Mouse (Mus musculus) brain, embryonic 14.5 days (tissue): ENCODE data around the gene 1600014C10Rik.

Source experiments
- CTCF ChIP-seq: fragments of 200-500 bp; IDR thresholded peaks from 2 replicates; pipeline ENCODE4 v1.5.1; 2012; ENCODE audit warnings: inconsistent platforms, mild to moderate bottlenecking, moderate library complexity, borderline replicate concordance; ENCODE audit not compliant: insufficient read depth, insufficient read length; ENCODE audit errors: extremely low read depth
- POLR2A ChIP-seq: fragments of 200-500 bp; IDR thresholded peaks from 2 replicates; pipeline ENCODE4 v1.6.1; 2012; ENCODE audit warnings: mild to moderate bottlenecking, inconsistent platforms, borderline replicate concordance; ENCODE audit not compliant: poor library complexity, insufficient read depth, insufficient read length, severe bottlenecking; ENCODE audit errors: extremely low read depth

GRCm38 (mm10) chr7:38155829-38156228 lies 27.2 kb upstream of the 1600014C10Rik start:
- TF ChIP-seq CTCF (no peak), POLR2A (no peak)
